Mouse (Mus musculus) NIH3T3 (cell line): ENCODE data around the gene Hlcs.

ENCODE experiments used
- DNase-seq: peaks from one replicate; pipeline ENCODE4 v3.0.0-alpha.2; 2012; ENCODE audit warnings: low read depth

Hlcs gene

GRCm38 (mm10) chr16:94246058-94246784 lies 67.2 kb downstream of the Hlcs start:
- DNase-seq: no peak

- DNase-seq: no peak
Measured at GRCm38 (mm10) chr16:94241126-94241525, 72.2 kb downstream of the Hlcs start.

- DNase-seq: no peak
Measured at GRCm38 (mm10) chr16:94240190-94240589, 73.2 kb downstream of the Hlcs start.

- DNase-seq: no peak
Measured at GRCm38 (mm10) chr16:94239567-94239966, 73.8 kb downstream of the Hlcs start.

GRCm38 (mm10) chr16:94239146-94239545 lies 74.2 kb downstream of the Hlcs start:
- no peak for DNase-seq

- no peak for DNase-seq
Measured at GRCm38 (mm10) chr16:94237130-94237484, 76.3 kb downstream of the Hlcs start.

GRCm38 (mm10) chr16:94236226-94237129 lies 76.9 kb downstream of the Hlcs start:
- no peak for DNase-seq

- DNase-seq: peak; percentile 25
Measured at GRCm38 (mm10) chr16:94235718-94236117, 77.7 kb downstream of the Hlcs start.

GRCm38 (mm10) chr16:94234202-94234601 lies 79.2 kb downstream of the Hlcs start:
- DNase-seq: no peak

GRCm38 (mm10) chr16:94230909-94231575 lies 82.3 kb downstream of the Hlcs start:
- no peak for DNase-seq

GRCm38 (mm10) chr16:94230499-94230898 lies 82.9 kb downstream of the Hlcs start:
- no peak for DNase-seq

- no peak for DNase-seq
Measured at GRCm38 (mm10) chr16:94229890-94230289, 83.5 kb downstream of the Hlcs start.

- peak; percentile 81 for DNase-seq
Measured at GRCm38 (mm10) chr16:94228858-94229555, 84.4 kb downstream of the Hlcs start.

GRCm38 (mm10) chr16:94227328-94228018 lies 85.9 kb downstream of the Hlcs start:
- DNase-seq: peak; percentile 54

- no peak for DNase-seq
Measured at GRCm38 (mm10) chr16:94223363-94223720, 90.0 kb downstream of the Hlcs start.

- no peak for DNase-seq
Measured at GRCm38 (mm10) chr16:94222646-94223362, 90.6 kb downstream of the Hlcs start.

- no peak for DNase-seq
Measured at GRCm38 (mm10) chr16:94210689-94211357, 102.5 kb downstream of the Hlcs start.

GRCm38 (mm10) chr16:94209626-94210025 lies 103.7 kb downstream of the Hlcs start:
- DNase-seq: peak; percentile 49

GRCm38 (mm10) chr16:94208826-94209225 lies 104.5 kb downstream of the Hlcs start:
- peak; percentile 6 for DNase-seq

- DNase-seq: peak; percentile 22
Measured at GRCm38 (mm10) chr16:94208152-94208551, 105.2 kb downstream of the Hlcs start.
